Mouse (Mus musculus) heart, embryonic 12.5 days (tissue): Measurements from ENCODE around the gene Anxa6. TPM values are rescaled to one million over a fixed set of nuclear protein-coding genes. Genes with fewer than 3 reads are reported as not detected.

Source experiments
- ATAC-seq: fragments of 200-750 bp; cut with Nextera tagmentation; 2 replicates; pipeline ENCODE4 v1.8.0; 2017; ENCODE audit warnings: moderate TSS enrichment, moderate library complexity; ENCODE audit not compliant: insufficient number of reproducible peaks, low FRiP score
- H3K27ac ChIP-seq: fragments of 300-500 bp; sonication (generic); 2 replicates; pipeline ENCODE4 v1.5.1; 2016; ENCODE audit warnings: mild to moderate bottlenecking, moderate library complexity; ENCODE audit not compliant: poor library complexity, severe bottlenecking
- H3K27me3 ChIP-seq: fragments of 300-500 bp; sonication (generic); replicated peaks from 2 replicates; pipeline ENCODE4 v1.6.1; 2016; ENCODE audit warnings: mild to moderate bottlenecking, moderate library complexity
- H3K36me3 ChIP-seq: fragments of 300-500 bp; sonication (generic); 2 replicates; pipeline ENCODE4 v1.6.1; 2016; ENCODE audit warnings: mild to moderate bottlenecking, moderate library complexity
- H3K4me1 ChIP-seq: fragments of 300-500 bp; sonication (generic); replicated peaks from 2 replicates; pipeline ENCODE4 v1.6.1; 2016; ENCODE audit warnings: mild to moderate bottlenecking
- H3K4me2 ChIP-seq: fragments of 300-500 bp; sonication (generic); 2 replicates; pipeline ENCODE4 v1.6.1; 2016; ENCODE audit warnings: mild to moderate bottlenecking, moderate library complexity
- H3K4me3 ChIP-seq: fragments of 300-500 bp; sonication (generic); 2 replicates; pipeline ENCODE4 v1.5.1; 2016; ENCODE audit warnings: mild to moderate bottlenecking
- H3K9ac ChIP-seq: fragments of 300-500 bp; sonication (generic); 2 replicates; pipeline ENCODE4 v1.6.1; 2016; ENCODE audit warnings: mild to moderate bottlenecking, moderate library complexity
- H3K9me3 ChIP-seq: fragments of 300-500 bp; sonication (generic); replicated peaks from 2 replicates; pipeline ENCODE4 v1.6.1; 2016; ENCODE audit warnings: mild to moderate bottlenecking, moderate library complexity
- WGBS: fragments of 180-500 bp; shearing (Covaris S2); methylation state at CpG from one replicate; pipeline ENCODE4 v1.1.7; 2016; 5-methylcytosine and 5-hydroxymethylcytosine counted together
- polyA plus RNA-seq: library from polyadenylated mRNA; unstranded; fragments of >200 nt; fragmentation: Nextera tagmentation; extraction: Ambion mirVana; gene quantifications from 2 replicates; pipeline ENCODE4 v1.2.1, GENCODE M21; 2016

The Anxa6 gene
- 335 and 339 TPM in 2 replicates for polyA plus RNA-seq

GRCm38 (mm10) chr11:55033040-55033660 lies at the start of gene Anxa6:
Gene Anxa6, minus strand, starts transcription at chr11:55033445.
- Histone ChIP-seq H3K4me3 (peak within 1 kb of the TSS; percentile 82), H3K27ac (peak within 1 kb of the TSS; percentile 84), H3K9me3 (no peaks in the 10 kb centered on the region), H3K9ac (peak within 1 kb of the TSS; percentile 92), H3K4me2 (peak within 1 kb of the TSS; percentile 96), H3K27me3 (no peaks in the 10 kb centered on the region), H3K4me1 (peaks cover 37% of the 10 kb centered on the region), H3K36me3 (no peaks in the 10 kb centered on the region; the same call in 1 of the 2 replicates)
- peak; percentile 90 for ATAC-seq
- under 1% methylated on average over 41 of the region's 41 CpGs for WGBS

- Histone ChIP-seq H3K27me3 (no peaks in the 10 kb centered on the region), H3K9ac (no peak overlapping the region), H3K4me1 (peaks cover 37% of the 10 kb centered on the region), H3K4me3 (no peak overlapping the region), H3K27ac (no peak overlapping the region), H3K9me3 (peaks cover 10% of the 10 kb centered on the region; the same call in 1 of the 2 replicates), H3K36me3 (no peaks in the 10 kb centered on the region), H3K4me2 (no peak overlapping the region)
- 86% methylated on average over 9 of the region's 9 CpGs for WGBS
- ATAC-seq, result no peak
Measured at GRCm38 (mm10) chr11:55081206-55081605, 48.0 kb upstream of the Anxa6 start.

DNA sequence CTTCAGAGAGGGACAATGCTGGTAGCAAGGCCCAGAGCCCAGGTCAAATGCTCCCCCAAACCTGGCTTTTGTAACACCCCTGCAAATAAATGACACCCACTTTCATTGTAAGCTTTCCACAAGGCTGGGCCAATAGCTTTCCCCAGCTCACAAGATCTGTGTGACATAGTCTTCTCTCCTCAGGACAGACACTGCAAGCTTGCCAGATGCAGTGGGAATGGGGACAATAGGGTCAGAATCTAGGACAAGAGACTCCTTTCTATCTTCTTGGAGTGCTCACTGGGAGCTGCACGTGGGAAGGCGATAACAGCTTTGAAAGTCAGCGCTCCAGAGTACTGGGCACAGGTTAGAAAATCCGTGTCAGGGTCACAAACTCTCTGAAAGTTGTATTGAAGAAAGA lies 45.9 kb upstream of the Anxa6 start:
- Histone ChIP-seq H3K9ac (no peak overlapping the region), H3K4me1 (peaks cover 43% of the 10 kb centered on the region), H3K9me3 (peaks cover 10% of the 10 kb centered on the region; the same call in 1 of the 2 replicates), H3K27me3 (no peaks in the 10 kb centered on the region), H3K4me2 (no peak overlapping the region), H3K27ac (no peak overlapping the region), H3K4me3 (no peak overlapping the region), H3K36me3 (no peaks in the 10 kb centered on the region)
- 68% methylated on average over 4 of the region's 4 CpGs for WGBS
- ATAC-seq, result no peak

DNA sequence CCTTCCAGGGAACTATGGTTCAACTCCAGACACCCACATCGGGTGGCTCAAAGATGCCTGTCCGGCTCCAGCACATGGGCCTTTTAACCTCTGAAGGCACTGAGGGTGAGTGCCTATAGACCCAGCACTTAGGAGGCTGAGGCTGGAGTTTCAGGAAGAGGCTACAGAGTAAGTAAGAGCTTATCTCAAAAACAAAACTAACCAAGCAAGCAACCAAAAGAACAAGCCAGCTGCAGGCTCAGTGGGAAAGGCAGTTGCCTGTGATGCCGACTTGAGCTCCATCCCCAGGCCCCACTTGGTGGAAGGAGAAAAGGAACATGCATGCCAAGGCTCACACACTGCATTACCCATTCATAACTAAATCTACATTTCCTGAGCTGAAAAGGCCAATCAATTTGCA lies 45.3 kb upstream of the Anxa6 start:
- no peaks in the 10 kb centered on the region for H3K36me3 ChIP-seq
- H3K27ac ChIP-seq, result peak overlapping the region; percentile 92
- peaks cover 47% of the 10 kb centered on the region for H3K4me1 ChIP-seq
- no peak overlapping the region for H3K4me3 ChIP-seq
- 40% methylated on average over 3 of the region's 3 CpGs for WGBS
- H3K27me3 ChIP-seq, result no peaks in the 10 kb centered on the region
- no peak for ATAC-seq
- H3K9ac ChIP-seq, result peak overlapping the region; percentile 82
- peaks cover 10% of the 10 kb centered on the region; the same call in 1 of the 2 replicates for H3K9me3 ChIP-seq
- H3K4me2 ChIP-seq, result peak overlapping the region; percentile 89

GRCm38 (mm10) chr11:55077331-55078231 lies 44.3 kb upstream of the Anxa6 start, which contains the start of gene Ccdc69:
Gene Ccdc69, minus strand, starts transcription at chr11:55078131.
- Histone ChIP-seq H3K36me3 (no peaks in the 10 kb centered on the region), H3K4me2 (peak within 1 kb of the TSS; percentile 89), H3K4me1 (peaks cover 52% of the 10 kb centered on the region), H3K9me3 (peaks cover 10% of the 10 kb centered on the region; the same call in 1 of the 2 replicates), H3K27ac (peak within 1 kb of the TSS; percentile 92), H3K4me3 (peak within 1 kb of the TSS; percentile 52), H3K27me3 (no peaks in the 10 kb centered on the region), H3K9ac (peak within 1 kb of the TSS; percentile 82)
- under 1% methylated on average over 50 of the region's 50 CpGs for WGBS
- ATAC-seq, result peak; percentile 59

DNA sequence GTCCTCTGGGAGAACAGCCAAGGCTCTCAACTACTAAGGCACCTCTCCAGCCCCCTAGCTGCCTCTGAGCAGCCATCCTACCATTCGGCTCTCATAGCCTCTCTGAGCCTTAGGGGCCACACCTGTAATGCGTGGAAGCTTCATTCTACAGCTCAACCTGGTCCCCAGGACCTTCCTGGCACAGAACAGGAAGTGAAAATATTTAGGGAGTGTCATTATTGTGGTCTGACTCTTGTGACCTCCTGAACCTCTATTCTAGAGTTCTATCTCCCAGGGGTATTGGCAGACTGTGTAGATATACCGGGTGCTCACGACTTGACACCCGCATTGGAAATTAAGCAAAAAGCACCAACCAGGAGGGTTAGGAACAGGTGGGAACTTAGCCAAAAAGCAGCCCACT lies 43.0 kb upstream of the Anxa6 start:
- H3K4me3 ChIP-seq, result no peak overlapping the region
- peaks cover 52% of the 10 kb centered on the region for H3K4me1 ChIP-seq
- no peak overlapping the region for H3K9ac ChIP-seq
- no peaks in the 10 kb centered on the region for H3K27me3 ChIP-seq
- no peaks in the 10 kb centered on the region for H3K36me3 ChIP-seq
- 87% methylated on average over 5 of the region's 5 CpGs for WGBS
- H3K9me3 ChIP-seq, result peaks cover 4% of the 10 kb centered on the region; the same call in 1 of the 2 replicates
- H3K4me2 ChIP-seq, result peak overlapping the region; percentile 89; the same call in 1 of the 2 replicates
- ATAC-seq, result no peak
- no peak overlapping the region; the same call in 1 of the 2 replicates for H3K27ac ChIP-seq

- Histone ChIP-seq H3K9ac (0 out of 2 replicates have a peak overlapping the region, but pooled peaks have one; percentile 1), H3K4me2 (peak overlapping the region; percentile 41), H3K36me3 (no peaks in the 10 kb centered on the region), H3K4me3 (no peak overlapping the region), H3K4me1 (peaks cover 52% of the 10 kb centered on the region), H3K27me3 (no peaks in the 10 kb centered on the region), H3K9me3 (peaks cover 4% of the 10 kb centered on the region; the same call in 1 of the 2 replicates), H3K27ac (peak overlapping the region; percentile 59)
- no peak for ATAC-seq
- 41% methylated on average over 2 of the region's 2 CpGs for WGBS
Measured at GRCm38 (mm10) chr11:55075602-55076001, 42.4 kb upstream of the Anxa6 start.

DNA sequence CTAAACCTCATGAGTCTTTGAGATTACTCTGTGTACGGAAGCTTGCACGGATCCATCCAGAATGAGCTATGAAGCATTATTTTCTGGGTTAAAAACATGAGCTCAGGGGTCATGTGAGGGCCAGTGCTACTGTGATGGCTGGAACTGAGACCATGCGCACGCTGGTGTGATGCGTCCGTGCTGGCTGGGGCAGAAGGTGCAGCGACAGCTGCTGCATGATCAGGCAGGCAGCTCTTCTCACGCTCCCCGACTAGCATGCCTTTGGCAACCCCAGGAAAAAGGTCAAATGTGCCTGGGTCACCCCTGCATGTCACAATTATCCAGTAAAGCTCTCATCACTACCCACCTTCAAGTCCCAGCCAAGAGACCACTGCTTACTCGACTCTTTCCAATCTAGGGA lies 39.9 kb upstream of the Anxa6 start:
- 65% methylated on average over 10 of the region's 10 CpGs for WGBS
- Histone ChIP-seq H3K27ac (peak overlapping the region; percentile 80), H3K9ac (peak overlapping the region; percentile 33; the same call in 1 of the 2 replicates), H3K36me3 (no peaks in the 10 kb centered on the region), H3K4me2 (peak overlapping the region; percentile 12; the same call in 1 of the 2 replicates), H3K4me1 (peaks cover 50% of the 10 kb centered on the region), H3K4me3 (no peak overlapping the region), H3K27me3 (no peaks in the 10 kb centered on the region), H3K9me3 (no peaks in the 10 kb centered on the region)
- no peak for ATAC-seq

- H3K36me3 ChIP-seq, result no peaks in the 10 kb centered on the region
- WGBS, result 81% methylated on average over 8 of the region's 8 CpGs
- H3K4me2 ChIP-seq, result no peak overlapping the region
- ATAC-seq, result no peak
- no peak overlapping the region for H3K27ac ChIP-seq
- no peak overlapping the region for H3K4me3 ChIP-seq
- no peaks in the 10 kb centered on the region for H3K27me3 ChIP-seq
- H3K4me1 ChIP-seq, result peaks cover 48% of the 10 kb centered on the region
- no peaks in the 10 kb centered on the region for H3K9me3 ChIP-seq
- no peak overlapping the region for H3K9ac ChIP-seq
Measured at GRCm38 (mm10) chr11:55072467-55072866, 39.2 kb upstream of the Anxa6 start.

GRCm38 (mm10) chr11:55071344-55071743 lies 38.1 kb upstream of the Anxa6 start:
- no peaks in the 10 kb centered on the region for H3K9me3 ChIP-seq
- ATAC-seq, result no peak
- H3K9ac ChIP-seq, result no peak overlapping the region
- WGBS, result 88% methylated on average over 5 of the region's 5 CpGs
- H3K4me2 ChIP-seq, result no peak overlapping the region
- no peak overlapping the region for H3K4me3 ChIP-seq
- H3K4me1 ChIP-seq, result peaks cover 38% of the 10 kb centered on the region
- no peaks in the 10 kb centered on the region for H3K27me3 ChIP-seq
- H3K36me3 ChIP-seq, result no peaks in the 10 kb centered on the region
- H3K27ac ChIP-seq, result no peak overlapping the region

- Histone ChIP-seq H3K9me3 (no peaks in the 10 kb centered on the region), H3K4me3 (no peak overlapping the region), H3K9ac (no peak overlapping the region), H3K4me1 (peaks cover 21% of the 10 kb centered on the region), H3K36me3 (no peaks in the 10 kb centered on the region), H3K4me2 (no peak overlapping the region), H3K27me3 (no peaks in the 10 kb centered on the region), H3K27ac (peak overlapping the region; percentile 22; the same call in 1 of the 2 replicates)
- 0 out of 2 replicates have a peak, but pooled peaks have one; percentile 29 for ATAC-seq
- WGBS, result 34% methylated on average over 2 of the region's 2 CpGs
Measured at GRCm38 (mm10) chr11:55069023-55069422, 35.8 kb upstream of the Anxa6 start.
